Mouse (Mus musculus): Measurements from ENCODE around the gene Ids.
A peak's percentile ranks its signal among the peaks of the same experiment; 100 is the strongest.
"Not testable (repeated sequence)": the region's sequence is repeated elsewhere in the genome, so short reads cannot be mapped to it uniquely, and the experiment has no call there.

The Ids gene

GRCm38 (mm10) chrX:70364661-70365613, at the start of gene Ids:
Ids (minus strand) TSS chrX:70365084.
- peak; percentile 80 for DNase-seq

GRCm38 (mm10) chrX:70392636-70393035, 27.8 kb upstream of the Ids start:
- not testable (repeated sequence) for DNase-seq

- no peak for DNase-seq
These were observed 21.1 kb upstream of the Ids start for GRCm38 (mm10) chrX:70385962-70386351.

- peak; percentile 75 for DNase-seq
These were observed 20.5 kb upstream of the Ids start, which contains the start of gene 1110012L19Rik for GRCm38 (mm10) chrX:70385276-70385961. 1110012L19Rik (plus strand) TSS chrX:70385877.

GRCm38 (mm10) chrX:70384917-70385275, 20.0 kb upstream of the Ids start:
- no peak for DNase-seq

- not testable (repeated sequence) for DNase-seq
These were observed 9.7 kb upstream of the Ids start for GRCm38 (mm10) chrX:70374469-70375110.

GRCm38 (mm10) chrX:70369758-70370157, 4.9 kb upstream of the Ids start:
- DNase-seq = not testable (repeated sequence)

- no peak for DNase-seq
These were observed 682 bp downstream of the Ids start for GRCm38 (mm10) chrX:70364202-70364601.

GRCm38 (mm10) chrX:70363446-70363845, 1.4 kb downstream of the Ids start:
- no peak for DNase-seq

- DNase-seq = peak; percentile 13
These were observed 1.9 kb downstream of the Ids start for GRCm38 (mm10) chrX:70362985-70363384.

- DNase-seq = peak; percentile 54
These were observed 34.6 kb downstream of the Ids start for GRCm38 (mm10) chrX:70330202-70330843.

- DNase-seq = no peak
These were observed 36.2 kb downstream of the Ids start for GRCm38 (mm10) chrX:70328530-70329143.

- no peak for DNase-seq
These were observed 37.2 kb downstream of the Ids start for GRCm38 (mm10) chrX:70327656-70328055.

GRCm38 (mm10) chrX:70319254-70319653, 45.6 kb downstream of the Ids start:
- DNase-seq = no peak

- DNase-seq = no peak
These were observed 49.8 kb downstream of the Ids start for GRCm38 (mm10) chrX:70314949-70315641.

Measured in right cerebral cortex, postnatal 25 days (tissue).